In genomic region chr16:50593361-50593760, GRCm38 (mm10) we compare ENCODE assay signal across 25 mouse cellular contexts. TPM values are rescaled to one million over a fixed set of nuclear protein-coding genes. Genes with fewer than 3 reads are reported as not detected.
DNase-seq lines count a peak whose midpoint lies in the region; TF ChIP-seq lines count a peak whose summit lies in the region.
"Had no signal": no experiment of that assay in that cellular context is flagged by ENCODE, and none has a peak within 500 bp of the region (broad histone marks: within the 10 kb centered on the region; RNA-seq: fewer than 3 reads in every experiment).

No protein-coding gene starts in this region.

- 75% methylated on average over 11 of the region's 11 CpGs for WGBS in heart, embryonic 10.5 days
- WGBS in kidney, adult 2 months, result 80% methylated on average over 11 of the region's 11 CpGs

- peak; percentile 66 for DNase-seq in heart, adult 11 months
- DNase-seq in heart, embryonic 10.5 days (ENCODE audit: low spot score), result no peak
- DNase-seq in kidney, adult 2 months, result peak; percentile 57
- no peak for DNase-seq in kidney, postnatal 4 days
- peak; percentile 11 for DNase-seq in kidney, postnatal 10 days
- peak; percentile 27 to 31 for DNase-seq in kidney, postnatal 36 days
- no peak for DNase-seq in cerebellum, postnatal 10 days
- DNase-seq: cerebellum, adult 8-10 months; forebrain, postnatal 0 days; lung, adult 2 months; lung, postnatal 14 days; midbrain, embryonic 14.5 days; thymus, adult 2 months; thymus, postnatal 36 days had no signal

- H3K27me3 ChIP-seq in heart, embryonic 10.5 days (ENCODE audit: insufficient read depth, poor library complexity, severe bottlenecking), result no peaks in the 10 kb centered on the region
- no peaks in the 10 kb centered on the region for H3K27me3 ChIP-seq in kidney, adult 2 months (replicated peaks; ENCODE audit: control insufficient read depth, insufficient read depth, low read length)
- H3K27me3 ChIP-seq: embryonic facial prominence, embryonic 15.5 days; forebrain, embryonic 12.5 days; hindbrain, embryonic 15.5 days; liver, embryonic 12.5 days had no signal

- H3K9me3 ChIP-seq in heart, embryonic 10.5 days, result no peaks in the 10 kb centered on the region
- H3K9me3 ChIP-seq: embryonic facial prominence, embryonic 10.5 days; embryonic facial prominence, embryonic 15.5 days; forebrain, embryonic 12.5 days; hindbrain, embryonic 15.5 days; limb, embryonic 13.5 days; liver, embryonic 12.5 days had no signal

- no peak for TF ChIP-seq CTCF in kidney, adult 2 months (conservative IDR thresholded peaks at IDR 0.05; ENCODE audit: insufficient read depth, insufficient read length, low read depth, low read length)

- no peak for TF ChIP-seq POLR2A in kidney, adult 2 months (IDR thresholded peaks at IDR 0.05; ENCODE audit: low read depth, low read length)

- no peaks in the 10 kb centered on the region for H3K36me3 ChIP-seq in heart, embryonic 10.5 days
- H3K36me3 ChIP-seq in kidney, adult 2 months (ENCODE audit: control insufficient read depth, insufficient read depth, low read length), result no peaks in the 10 kb centered on the region
- H3K36me3 ChIP-seq: embryonic facial prominence, embryonic 10.5 days; embryonic facial prominence, embryonic 15.5 days; forebrain, embryonic 12.5 days; hindbrain, embryonic 15.5 days; limb, embryonic 13.5 days; liver, embryonic 12.5 days had no signal

- no peaks in the 10 kb centered on the region; the same call in 1 of the 2 replicates for H3K4me1 ChIP-seq in heart, embryonic 10.5 days
- H3K4me1 ChIP-seq in kidney, adult 2 months (ENCODE audit: control insufficient read depth, insufficient read depth, low read length), result no peaks in the 10 kb centered on the region
- H3K4me1 ChIP-seq: embryonic facial prominence, embryonic 10.5 days; embryonic facial prominence, embryonic 15.5 days; forebrain, embryonic 12.5 days; limb, embryonic 13.5 days; liver, embryonic 12.5 days had no signal

- H3K4me3 ChIP-seq in heart, embryonic 10.5 days, result no peak overlapping the region
- no peak overlapping the region for H3K4me3 ChIP-seq in kidney, adult 2 months (ENCODE audit: insufficient read depth, low read depth, low read length)
- H3K4me3 ChIP-seq: embryonic facial prominence, embryonic 10.5 days; embryonic facial prominence, embryonic 15.5 days; forebrain, embryonic 12.5 days; hindbrain, embryonic 15.5 days; limb, embryonic 13.5 days; liver, embryonic 12.5 days had no signal

- no peak overlapping the region for H3K27ac ChIP-seq in heart, embryonic 10.5 days
- H3K27ac ChIP-seq in kidney, adult 2 months (ENCODE audit: insufficient read depth, low read depth, low read length), result peak overlapping the region; percentile 50; the same call in 1 of the 2 replicates
- H3K27ac ChIP-seq: embryonic facial prominence, embryonic 10.5 days; embryonic facial prominence, embryonic 15.5 days; forebrain, embryonic 12.5 days; hindbrain, embryonic 15.5 days; kidney, postnatal 0 days; limb, embryonic 13.5 days; liver, embryonic 12.5 days had no signal

RNA-seq across cellular contexts. Expression of gene Ccdc54, which starts 2.4 kb away (rescaled TPM):
- not detected in 2 replicates for polyA plus RNA-seq in heart, embryonic 10.5 days (2016; fragmentation: Nextera tagmentation; extraction: Ambion mirVana)
- not detected in 2 replicates for polyA plus RNA-seq in kidney, adult 2 months (2012; rRNA removed)
- polyA plus RNA-seq: CD4-positive, CD25-positive, alpha-beta regulatory T cell, adult 4 months; embryonic facial prominence, embryonic 10.5 days; embryonic facial prominence, embryonic 15.5 days; forebrain, embryonic 12.5 days; forebrain, postnatal 0 days; heart, embryonic 16.5 days; hindbrain, embryonic 15.5 days; inflammation-experienced regulatory T-cells, adult 6 months; kidney, postnatal 0 days; limb, embryonic 13.5 days; liver, embryonic 12.5 days; lung, adult 2 months; midbrain, embryonic 14.5 days; neural tube, embryonic 14.5 days; thymus, adult 2 months had no signal

Comparison
In these comparisons a context has a peak if more than half of its experiments do, and no peak if none do; other contexts are left out.
1. DNase-seq: peak in heart, adult 11 months (single experiment), kidney, adult 2 months (single experiment), kidney, postnatal 10 days (single experiment) and kidney, postnatal 36 days (2 of 2); none in heart, embryonic 10.5 days (single experiment), kidney, postnatal 4 days (0 of 2) and cerebellum, postnatal 10 days (0 of 2).